Mouse (Mus musculus) heart, adult 9 months (tissue): ENCODE data around the gene Zfand3.

ENCODE experiments used
- DNase-seq, 2 experiments: peaks; one replicate each; pipeline ENCODE4 v3.0.0; 2022; ENCODE audit warnings: low spot score in 2 of 2

Zfand3 gene

DNA sequence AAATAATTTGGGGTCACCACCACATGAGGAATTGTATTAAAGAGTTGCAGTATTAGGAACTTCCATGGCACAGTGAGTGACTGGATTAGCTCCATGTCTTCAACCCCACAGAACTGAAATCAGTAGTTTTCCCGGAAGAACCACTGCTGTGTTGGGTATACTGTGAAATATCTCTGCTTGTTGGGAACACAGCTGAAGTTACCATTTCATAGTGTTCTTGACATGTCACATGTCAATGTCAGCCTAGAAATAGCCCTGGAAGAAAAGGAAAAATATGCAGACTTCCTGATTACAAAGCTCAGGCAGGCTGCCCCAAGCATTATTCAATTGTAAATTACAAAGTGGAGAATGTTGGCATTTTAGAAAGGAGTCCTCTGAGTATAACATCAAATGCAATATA is 143.4 kb downstream of the Zfand3 start:
- peak in 1 of 2 experiments; percentile 15 for DNase-seq

DNA sequence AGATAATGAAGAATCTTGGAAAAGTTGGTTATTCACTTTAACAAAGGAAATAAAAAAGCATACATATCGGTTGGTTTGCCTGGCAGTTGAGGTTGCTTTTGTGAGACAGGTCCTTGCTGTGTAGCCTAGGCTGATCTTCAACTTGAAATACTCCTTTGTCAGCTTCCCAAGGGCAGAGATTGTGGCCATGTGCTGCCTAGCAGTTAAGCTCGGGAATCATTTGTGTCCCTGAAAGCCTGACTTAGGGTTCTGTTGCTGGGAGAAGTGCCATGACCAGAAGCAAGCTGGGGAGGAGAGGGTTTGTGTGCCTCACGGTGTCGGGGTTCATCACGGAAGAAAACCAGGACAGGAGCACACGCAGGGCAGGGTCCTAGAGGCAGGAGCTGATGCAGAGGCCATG is 143.8 kb downstream of the Zfand3 start:
- DNase-seq = no peak

DNA sequence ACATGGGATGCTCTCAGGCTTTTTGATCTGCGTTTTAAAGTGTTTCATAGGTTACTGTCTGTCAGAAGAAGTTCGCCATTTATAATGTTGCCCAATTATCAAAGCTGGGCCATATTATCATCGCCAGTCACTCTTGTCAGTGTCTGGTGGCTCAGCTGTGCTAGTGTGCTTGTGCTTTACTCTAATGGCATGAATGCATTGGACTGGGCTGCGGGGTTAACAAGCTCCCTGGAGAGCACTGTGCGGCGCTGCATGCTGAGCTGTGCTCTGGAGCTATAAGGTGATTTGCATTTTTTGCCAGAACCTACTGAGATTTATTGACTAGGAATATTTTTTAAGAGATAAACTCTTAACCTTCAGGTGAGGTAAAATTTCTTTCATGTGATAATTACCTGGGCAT is 145.4 kb downstream of the Zfand3 start:
- DNase-seq = no peak

DNA sequence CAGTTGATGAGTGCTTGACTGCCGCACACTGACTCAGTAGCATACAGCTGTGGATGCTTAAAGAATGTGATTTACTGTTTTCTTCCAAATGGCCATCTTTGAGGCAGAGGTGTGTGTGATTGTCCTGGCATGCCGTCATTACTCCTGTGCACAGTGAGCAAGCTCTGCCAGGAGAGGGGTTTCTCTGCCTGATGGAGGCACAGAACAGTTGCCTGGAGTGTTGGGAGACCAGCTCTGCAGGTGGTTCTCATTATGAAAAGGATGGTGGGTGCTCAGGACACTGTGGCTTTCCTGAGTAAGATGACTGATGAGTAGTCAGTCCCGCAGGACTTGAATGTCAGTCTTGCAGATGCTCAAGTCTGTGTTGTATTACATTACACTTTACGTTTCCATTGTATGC is 149.6 kb downstream of the Zfand3 start:
- no peak for DNase-seq

DNA sequence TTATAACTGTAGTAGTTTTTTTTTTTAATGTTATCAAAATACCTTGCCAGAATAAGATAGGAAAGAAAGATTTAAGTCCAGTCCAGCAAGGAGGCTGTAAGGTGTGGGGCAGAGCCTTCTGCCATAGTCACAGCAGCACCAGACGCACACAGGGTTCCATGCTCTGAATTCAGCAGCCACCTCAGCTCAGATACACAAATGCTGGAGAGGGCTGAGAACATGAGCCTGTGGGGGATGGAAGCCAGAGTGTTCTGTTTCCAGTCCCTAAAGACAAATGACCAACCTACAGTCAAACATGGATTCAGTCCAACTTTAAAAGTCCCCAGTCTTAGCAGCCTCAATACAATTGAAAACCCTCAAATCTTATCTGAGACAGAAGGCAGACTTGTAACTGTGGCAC is 150.3 kb downstream of the Zfand3 start:
- no peak for DNase-seq

DNA sequence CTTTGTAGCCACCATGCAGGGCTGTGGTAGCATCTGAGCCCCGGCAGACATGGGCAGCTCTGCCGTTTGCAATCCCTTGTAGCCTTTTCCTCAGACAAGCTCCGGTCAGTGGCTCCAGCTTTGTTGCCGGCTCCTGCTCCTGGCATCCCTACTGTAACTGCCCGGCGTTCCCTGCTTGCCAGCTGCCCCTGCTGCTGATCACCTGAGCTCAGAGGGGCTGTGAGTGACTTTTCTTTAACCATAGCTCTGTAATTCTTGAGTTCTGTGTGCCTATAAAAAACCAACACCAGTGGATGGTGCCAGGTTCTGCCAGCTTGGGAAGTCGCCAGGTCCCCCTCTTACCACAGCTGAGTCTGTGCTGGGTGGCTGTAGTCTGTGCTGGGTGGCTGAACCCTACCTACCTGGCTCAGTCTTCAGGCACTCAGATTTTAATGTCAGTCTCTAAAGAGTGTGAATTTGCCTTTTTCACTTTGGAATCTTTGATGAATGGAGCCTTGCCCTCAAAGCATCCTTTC is 150.9 kb downstream of the Zfand3 start:
- no peak for DNase-seq

DNA sequence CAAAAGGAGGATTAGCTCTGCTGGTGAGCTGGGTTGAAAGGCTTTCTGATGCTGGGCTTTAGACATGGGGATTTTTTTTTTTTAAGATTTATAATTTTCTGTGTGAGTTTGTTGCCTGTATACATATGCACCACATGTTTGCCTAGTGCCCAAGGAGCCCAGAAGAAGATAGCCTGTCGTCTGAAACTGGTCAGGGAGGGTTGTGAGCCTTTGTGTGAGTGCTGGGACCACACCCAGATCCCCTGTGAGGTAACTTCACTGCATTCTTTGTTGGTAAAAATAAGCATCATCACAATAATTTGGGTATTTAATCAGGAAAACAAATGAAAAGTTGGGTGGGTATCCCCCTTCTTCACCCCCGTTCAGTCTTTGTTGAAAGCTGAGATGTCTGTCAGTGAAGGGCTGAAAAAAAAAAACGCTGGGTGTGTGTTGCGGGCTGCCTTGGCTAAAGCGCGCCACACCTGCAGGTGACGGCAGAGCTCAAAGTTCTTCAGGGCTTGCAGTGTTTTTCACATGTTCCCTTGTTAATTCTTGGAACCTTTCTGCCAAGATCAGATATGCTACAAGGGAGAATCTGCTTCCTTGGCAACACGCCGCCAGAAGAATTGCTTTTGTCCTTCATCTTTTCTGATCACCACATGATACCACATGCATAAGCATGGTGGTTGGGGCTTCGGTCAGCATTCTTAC is 154.0 kb downstream of the Zfand3 start:
- DNase-seq = no peak

DNA sequence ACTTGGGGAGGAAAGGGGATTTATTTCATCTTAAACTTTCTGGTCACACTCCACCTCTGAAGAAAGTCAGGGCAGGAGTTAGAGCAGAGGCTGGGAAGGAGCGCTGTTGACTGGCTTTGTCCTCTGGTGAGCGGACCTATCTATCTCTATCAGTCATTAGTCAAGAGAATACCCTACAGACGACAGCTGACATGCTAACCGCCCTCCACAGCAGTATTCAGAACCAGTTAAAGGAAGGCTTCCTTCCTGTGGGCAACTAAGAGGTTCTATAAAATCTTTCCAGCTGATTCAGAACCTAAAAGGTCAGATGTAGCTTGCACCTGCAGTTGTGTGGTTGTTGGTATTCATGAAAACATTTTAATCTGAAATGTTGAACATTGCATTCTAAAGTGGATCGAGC is 154.8 kb downstream of the Zfand3 start:
- no peak for DNase-seq

DNA sequence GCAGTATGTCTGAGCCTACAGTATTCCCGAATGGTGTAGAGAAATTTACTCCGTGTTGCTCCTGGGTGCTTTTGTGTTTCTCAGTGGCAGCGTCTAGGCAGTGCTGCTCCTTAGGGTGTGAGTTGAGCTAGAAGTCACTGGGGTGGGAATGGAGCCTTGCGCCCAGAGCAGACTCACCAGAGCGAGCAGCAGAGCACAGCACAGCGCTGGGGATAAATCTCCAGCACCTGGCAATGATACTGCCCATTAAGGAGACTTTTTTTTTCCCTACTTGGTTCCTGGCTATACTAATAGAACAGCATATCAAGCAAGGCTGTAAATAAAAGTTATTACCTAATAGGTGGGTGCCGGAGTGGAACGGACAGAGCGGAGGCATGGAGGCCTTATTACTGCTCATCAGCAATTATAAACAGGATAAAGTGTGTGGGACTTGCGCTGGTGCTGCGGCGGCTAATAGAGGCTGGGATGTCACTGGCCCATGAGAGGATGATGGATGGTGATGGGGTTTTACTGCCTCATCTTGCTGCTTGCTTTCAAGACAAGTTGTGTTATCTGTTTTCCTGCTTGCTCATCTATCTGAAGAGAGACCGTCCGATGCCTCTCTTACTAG is 156.4 kb downstream of the Zfand3 start:
- DNase-seq = no peak

DNA sequence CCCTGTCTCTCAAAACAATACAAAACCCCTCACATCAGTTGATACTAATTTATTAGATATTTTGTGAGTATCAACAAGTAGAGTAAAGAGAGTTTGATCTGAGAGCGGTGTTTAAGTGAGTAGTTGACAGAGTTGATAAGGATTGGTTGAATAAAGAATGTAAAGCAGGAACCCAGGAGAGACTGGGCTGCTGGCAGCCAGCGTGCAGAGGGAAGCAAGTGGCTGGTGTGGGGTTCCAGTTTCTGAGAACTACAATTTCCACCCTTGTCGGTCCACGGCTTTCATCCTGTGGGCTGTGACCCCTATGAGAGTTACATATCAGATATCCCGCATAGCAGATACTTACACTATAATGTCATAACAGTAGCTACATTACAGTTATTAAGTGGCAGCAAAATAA is 158.4 kb downstream of the Zfand3 start:
- DNase-seq = no peak

DNA sequence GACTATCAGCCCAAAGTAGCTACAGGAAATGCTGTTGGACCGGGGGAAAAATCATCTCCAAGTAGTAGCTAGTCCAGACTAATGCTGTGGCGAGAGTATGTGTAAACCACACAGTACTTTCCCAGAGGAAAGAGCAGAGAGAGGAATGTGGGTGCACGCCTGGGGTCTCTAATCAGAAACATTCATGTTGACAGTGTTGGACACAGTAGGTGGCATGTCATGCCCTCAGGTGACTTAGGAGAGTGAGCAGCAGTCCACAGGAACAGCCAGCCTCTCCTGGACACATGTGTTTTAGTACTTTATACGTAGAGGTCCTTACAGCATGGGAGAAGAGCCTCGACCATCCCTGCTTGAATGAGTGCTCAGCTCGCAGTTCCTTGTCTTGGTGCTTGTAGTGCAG is 159.3 kb downstream of the Zfand3 start:
- DNase-seq = no peak

DNA sequence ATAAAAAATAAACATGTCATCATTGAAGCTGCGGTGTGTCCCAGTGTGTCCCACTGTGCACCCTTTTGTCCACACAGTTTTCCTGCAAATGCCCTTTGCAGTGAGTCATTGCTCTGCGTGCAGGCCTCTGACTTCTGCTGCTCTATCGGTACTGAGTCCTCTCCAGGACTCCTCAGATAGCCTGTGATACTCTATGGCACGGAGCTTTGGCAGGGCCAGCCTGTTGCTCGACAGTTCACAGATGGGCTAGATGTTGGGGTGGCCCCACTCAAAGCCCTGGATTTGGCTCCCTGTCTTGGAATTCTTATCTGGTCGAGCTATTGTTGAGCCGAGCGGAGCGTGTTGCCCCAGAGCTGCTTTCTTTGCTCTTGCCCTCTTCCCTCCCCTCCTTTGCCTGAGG is 160.3 kb downstream of the Zfand3 start:
- DNase-seq = peak; percentile 34 to 49

DNA sequence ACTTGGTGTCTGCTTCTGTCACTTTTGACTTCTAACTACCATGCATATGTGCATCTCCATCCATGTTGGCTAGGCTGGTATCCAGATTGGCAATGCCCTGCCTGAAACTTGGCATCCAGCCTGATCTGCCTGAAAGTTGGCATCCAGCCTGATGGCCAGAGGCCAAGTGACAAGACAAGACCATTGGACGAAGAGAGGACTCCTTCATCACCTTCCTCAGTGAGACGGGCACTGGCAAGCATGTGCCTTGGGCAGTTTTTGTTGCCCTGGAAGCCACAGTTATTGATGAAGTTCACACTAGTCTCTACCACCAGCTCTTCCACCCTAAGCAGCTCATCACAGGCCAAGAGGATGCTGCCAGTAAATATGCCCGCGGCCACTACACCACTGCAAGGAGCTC is 172.9 kb downstream of the Zfand3 start:
- peak in 1 of 2 experiments; percentile 34 for DNase-seq

DNA sequence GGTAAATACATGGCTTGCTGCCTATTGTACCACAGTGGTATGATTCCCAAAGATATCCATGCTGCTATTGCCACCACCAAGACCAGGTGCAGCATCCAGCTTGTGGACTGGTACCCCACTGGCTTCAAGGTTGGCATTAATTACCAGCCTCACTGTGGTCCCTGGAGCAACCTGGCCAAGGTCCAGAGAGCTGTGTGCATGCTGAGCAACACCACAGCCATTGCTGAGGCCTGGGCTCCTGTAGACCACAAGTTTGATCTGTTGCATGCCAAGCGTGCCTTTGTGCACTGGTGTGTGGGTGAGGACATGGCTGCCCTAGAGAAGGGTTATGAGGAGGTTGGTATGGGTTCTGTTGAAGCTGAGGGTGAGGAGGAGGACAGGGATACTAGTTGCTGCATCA is 173.9 kb downstream of the Zfand3 start:
- no peak for DNase-seq

DNA sequence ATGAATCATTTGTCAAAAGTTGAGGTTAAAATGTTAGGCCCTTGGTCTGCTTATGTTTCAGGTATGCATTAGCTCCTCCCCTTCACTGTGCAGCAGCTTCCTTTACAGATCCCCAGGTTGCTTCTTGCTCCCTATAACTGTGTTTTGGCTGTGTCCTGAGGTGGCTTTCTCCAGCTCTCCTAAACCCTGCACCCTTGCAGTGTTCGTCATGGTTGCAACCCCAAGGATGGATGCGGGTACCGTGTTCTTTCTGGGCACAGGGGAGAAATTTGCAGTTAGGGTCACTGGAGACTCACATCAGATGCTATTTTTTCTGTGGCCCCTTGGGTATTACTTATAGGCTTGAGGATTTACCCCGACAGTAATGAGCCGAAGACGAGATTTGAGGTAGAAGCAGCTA is 175.7 kb downstream of the Zfand3 start:
- no peak for DNase-seq

DNA sequence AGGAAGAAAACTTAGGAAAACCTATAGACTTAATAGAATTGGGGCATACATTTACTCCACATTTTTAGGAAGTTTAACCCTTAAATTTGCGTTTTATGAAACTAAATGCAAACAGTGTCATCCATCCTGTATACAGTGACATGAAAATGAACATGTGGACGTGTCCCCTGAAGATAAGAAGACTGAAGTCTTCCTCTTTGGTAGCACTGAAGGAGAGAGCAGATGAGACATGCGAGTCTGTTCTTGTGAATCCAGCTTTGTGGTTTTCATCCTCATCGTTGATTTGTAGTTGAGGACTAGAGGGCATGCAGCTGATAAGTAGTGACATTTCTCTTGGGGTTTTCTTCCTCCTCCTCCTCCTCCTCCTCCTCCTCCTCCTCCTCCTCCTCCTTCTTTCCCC is 177.0 kb downstream of the Zfand3 start:
- no peak for DNase-seq

DNA sequence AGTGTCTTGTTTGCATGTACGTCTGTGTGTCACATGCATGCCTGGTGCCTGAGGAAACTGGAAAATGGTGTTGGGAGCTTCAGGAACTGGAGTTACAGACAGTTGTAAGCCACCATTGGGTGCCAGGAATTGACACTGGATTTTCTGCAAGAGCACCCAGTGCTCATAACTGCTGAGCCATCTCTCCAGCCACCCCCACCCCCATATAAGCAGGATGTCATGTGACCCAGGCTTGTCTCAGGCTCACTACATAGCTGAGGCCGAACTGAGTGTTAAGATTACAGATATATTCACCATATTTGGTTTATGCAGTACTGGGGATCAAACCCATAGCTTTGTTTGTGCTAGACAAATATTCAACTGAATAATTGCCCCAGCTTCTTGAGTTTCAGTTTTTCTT is 177.5 kb downstream of the Zfand3 start:
- DNase-seq = no peak

DNA sequence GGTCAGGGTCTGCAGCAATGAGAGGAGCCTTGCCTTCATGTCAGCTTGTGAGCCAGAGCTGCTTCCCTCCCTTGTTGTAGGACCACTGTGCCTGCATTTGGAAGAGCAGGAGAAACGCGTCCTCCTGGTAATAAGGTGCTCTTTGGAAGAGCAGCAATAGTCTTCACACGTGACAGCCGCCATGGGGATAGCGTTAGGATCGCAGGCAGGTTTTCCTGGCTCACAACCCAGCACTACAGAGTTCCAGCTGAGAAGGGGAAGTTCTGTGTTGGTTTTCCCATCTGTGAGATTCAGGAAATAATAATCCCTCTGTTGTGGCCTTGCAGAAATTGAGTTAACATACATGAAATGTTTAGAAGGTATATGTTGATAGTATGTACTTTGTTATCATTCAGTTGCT is 179.0 kb downstream of the Zfand3 start:
- no peak for DNase-seq

DNA sequence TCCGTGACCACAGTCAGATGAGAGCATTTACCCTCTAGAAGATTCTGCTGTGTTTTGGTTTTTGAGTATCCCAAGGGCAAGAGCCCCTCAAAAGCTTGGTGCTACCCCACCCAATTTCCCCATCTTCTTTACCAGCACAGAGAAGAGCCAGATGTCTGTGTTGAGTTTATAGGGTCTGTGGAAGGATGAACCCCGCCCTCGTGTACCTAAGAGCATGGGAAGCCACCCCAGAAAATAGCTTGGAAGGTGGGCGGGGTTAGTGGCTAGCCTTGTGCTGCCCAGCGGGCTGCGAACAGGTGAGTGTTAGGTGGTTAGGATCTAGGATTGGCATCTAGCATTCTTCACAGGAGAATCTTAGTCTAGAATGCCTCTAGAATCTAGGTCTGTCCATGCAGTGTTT is 182.6 kb downstream of the Zfand3 start:
- DNase-seq = no peak

DNA sequence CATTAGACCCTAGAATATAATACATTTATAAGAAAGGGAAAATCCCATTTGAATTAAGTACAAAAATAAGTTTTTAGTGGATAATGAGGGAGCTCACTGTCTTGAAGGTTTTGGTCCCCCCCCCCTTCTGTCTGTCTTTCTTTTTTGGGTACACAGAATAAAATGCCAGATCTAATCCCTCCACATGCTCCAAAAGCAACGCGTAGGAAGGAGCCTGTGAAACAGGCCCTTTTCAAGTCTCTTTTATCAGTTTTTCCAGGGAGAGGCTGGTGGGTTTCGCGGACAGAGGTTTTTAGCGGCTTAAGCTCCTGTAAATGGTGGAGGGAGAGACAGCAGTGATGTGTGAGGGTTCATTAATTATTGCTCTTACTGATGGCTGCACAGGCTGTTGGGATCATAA is 183.0 kb downstream of the Zfand3 start:
- no peak for DNase-seq

DNA sequence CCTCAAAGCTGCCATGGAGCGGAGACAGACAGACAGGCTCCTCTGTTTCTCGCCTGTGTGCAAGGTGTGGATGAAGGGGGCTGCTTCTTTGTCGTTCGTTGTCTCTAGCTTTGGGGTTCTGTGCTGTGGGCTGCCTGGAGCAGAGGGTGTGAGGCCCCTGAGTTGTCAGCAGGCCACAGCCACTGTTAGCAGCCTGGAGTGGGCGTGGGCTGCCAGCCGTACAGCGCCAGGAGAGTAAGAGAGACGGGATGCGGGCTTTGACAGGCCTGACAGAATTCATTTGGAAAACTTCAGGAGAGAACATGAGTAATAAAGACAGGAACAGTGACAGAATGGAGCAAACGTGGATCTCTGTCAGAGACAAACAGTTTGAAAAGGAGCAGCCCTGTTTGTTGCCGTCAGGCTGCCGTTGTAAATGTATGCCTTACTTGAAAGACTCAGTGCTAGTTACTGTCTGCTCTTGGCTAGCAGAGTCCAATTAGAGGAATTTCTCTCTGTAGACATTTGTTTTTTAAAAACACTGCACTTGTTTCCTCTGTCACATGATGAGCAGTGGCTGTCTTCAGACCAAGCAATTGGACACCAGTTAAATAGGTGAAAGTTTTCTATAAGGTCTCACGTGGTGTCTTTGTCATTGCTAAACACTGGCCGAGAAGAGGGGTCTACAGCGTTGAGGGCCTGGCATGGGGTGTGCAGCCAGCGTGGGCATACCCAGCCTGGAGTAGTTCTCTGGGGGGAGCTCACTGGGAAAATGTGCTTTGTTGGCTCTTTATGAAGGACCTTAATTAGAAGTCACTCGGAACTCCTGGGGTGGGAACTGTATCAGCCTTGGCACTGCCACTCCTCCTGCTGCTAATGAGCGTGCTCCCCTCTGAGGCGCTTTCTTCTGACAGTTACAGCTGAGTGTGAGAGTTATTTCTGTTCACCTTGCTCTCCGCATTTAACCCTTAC is 183.8 kb downstream of the Zfand3 start:
- peak in 1 of 2 experiments; percentile 35 for DNase-seq

DNA sequence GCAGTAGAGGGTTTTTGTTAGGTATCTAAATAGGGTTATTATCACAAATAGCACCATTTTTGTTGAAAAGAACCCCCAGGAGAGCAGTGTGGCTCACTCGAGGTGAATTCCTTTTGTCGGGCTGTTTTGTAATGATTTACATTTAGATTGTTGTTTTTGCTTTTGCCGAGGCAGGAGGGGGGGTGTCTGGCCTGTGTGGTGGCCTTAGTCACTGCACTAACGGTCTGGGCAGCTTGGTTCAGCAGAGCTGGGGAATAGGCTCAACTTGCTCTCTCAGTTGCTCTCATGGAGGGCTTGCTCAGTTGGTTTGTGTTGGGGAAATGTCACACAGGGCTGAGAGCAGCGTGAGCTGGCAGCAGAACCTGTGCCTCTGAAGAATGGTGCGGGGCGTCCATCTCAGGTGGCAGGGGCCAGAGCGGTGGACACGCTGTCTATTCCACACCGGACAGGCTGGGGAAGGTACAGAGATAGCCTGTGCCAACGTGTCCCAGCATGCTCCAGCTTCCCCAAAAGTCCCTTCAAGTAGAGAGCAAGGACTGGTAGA is 186.6 kb downstream of the Zfand3 start:
- no peak for DNase-seq
